Mouse (Mus musculus) ovary, adult 10 weeks (tissue): Measurements from ENCODE around the gene Olfr1337. TPM values are rescaled to one million over a fixed set of nuclear protein-coding genes. Genes with fewer than 3 reads are reported as not detected.

Source experiments
- polyA plus RNA-seq: library from polyadenylated mRNA; stranded (reverse); fragments of 350-450 nt; fragmentation: Illumina TruSeq; extraction: RNeasy Lipid Tissue Mini Kit (QIAGEN cat#74804); gene quantifications from one replicate; pipeline ENCODE4 v1.2.3, GENCODE M21; 2014

Olfr1337 gene
- polyA plus RNA-seq = not detected

GRCm38 (mm10) chr4:118782486-118782885 lies at the start of gene Olfr1337:
Gene Olfr1337 (minus strand): TSS chr4:118782586.

GRCm38 (mm10) chr4:118809844-118810243 lies 27.5 kb upstream of the Olfr1337 start, which contains the start of gene Olfr1335:
Gene Olfr1335 (minus strand): TSS chr4:118809944.

GRCm38 (mm10) chr4:118758637-118759036 lies 23.7 kb downstream of the Olfr1337 start, which contains the start of gene Olfr1338:
Gene Olfr1338 (minus strand): TSS chr4:118758737.

GRCm38 (mm10) chr4:118731875-118732274 lies 50.5 kb downstream of the Olfr1337 start, which contains the start of gene Olfr1339:
Gene Olfr1339 (plus strand): TSS chr4:118732175.

Other genes with a start within 250 kb of the Olfr1337 start
- gene Tmem125, start 238.5 kb downstream of the Olfr1337 start, polyA plus RNA-seq = 0.66 TPM
- gene Cfap57, start 161.8 kb downstream of the Olfr1337 start, polyA plus RNA-seq = 2.1 TPM
- gene Ebna1bp2, start 161.8 kb downstream of the Olfr1337 start, polyA plus RNA-seq = 19.5 TPM
- gene Olfr62, start 123.6 kb downstream of the Olfr1337 start, polyA plus RNA-seq = not detected
- gene Olfr1342, start 89.8 kb downstream of the Olfr1337 start, polyA plus RNA-seq = not detected
- gene Olfr1341, start 79.1 kb downstream of the Olfr1337 start, polyA plus RNA-seq = not detected
- not detected for gene Olfr1340, start 62.4 kb downstream of the Olfr1337 start, polyA plus RNA-seq
- not detected for gene Olfr1339, start 50.4 kb downstream of the Olfr1337 start, polyA plus RNA-seq
- not detected for gene Olfr1338, start 23.8 kb downstream of the Olfr1337 start, polyA plus RNA-seq
- not detected for gene Olfr1335, start 27.4 kb upstream of the Olfr1337 start, polyA plus RNA-seq
- gene Olfr1333, start 53.7 kb upstream of the Olfr1337 start, polyA plus RNA-seq = not detected
- gene Olfr1331, start 82.1 kb upstream of the Olfr1337 start, polyA plus RNA-seq = not detected
- not detected for gene Olfr1330, start 106.0 kb upstream of the Olfr1337 start, polyA plus RNA-seq
- not detected for gene Olfr1329, start 134.9 kb upstream of the Olfr1337 start, polyA plus RNA-seq
- not detected for gene Olfr1328, start 156.0 kb upstream of the Olfr1337 start, polyA plus RNA-seq
- 0.43 TPM for gene Lao1, start 179.0 kb upstream of the Olfr1337 start, polyA plus RNA-seq